Mouse (Mus musculus) frontal cortex, postnatal 25 days (tissue): ENCODE measurements around the gene 1110008P14Rik.

Source experiments
- DNase-seq, 2 experiments: peaks; one replicate each; pipeline ENCODE4 v3.0.0; 2022; ENCODE audit warnings: low spot score in 2 of 2

Gene 1110008P14Rik

DNA sequence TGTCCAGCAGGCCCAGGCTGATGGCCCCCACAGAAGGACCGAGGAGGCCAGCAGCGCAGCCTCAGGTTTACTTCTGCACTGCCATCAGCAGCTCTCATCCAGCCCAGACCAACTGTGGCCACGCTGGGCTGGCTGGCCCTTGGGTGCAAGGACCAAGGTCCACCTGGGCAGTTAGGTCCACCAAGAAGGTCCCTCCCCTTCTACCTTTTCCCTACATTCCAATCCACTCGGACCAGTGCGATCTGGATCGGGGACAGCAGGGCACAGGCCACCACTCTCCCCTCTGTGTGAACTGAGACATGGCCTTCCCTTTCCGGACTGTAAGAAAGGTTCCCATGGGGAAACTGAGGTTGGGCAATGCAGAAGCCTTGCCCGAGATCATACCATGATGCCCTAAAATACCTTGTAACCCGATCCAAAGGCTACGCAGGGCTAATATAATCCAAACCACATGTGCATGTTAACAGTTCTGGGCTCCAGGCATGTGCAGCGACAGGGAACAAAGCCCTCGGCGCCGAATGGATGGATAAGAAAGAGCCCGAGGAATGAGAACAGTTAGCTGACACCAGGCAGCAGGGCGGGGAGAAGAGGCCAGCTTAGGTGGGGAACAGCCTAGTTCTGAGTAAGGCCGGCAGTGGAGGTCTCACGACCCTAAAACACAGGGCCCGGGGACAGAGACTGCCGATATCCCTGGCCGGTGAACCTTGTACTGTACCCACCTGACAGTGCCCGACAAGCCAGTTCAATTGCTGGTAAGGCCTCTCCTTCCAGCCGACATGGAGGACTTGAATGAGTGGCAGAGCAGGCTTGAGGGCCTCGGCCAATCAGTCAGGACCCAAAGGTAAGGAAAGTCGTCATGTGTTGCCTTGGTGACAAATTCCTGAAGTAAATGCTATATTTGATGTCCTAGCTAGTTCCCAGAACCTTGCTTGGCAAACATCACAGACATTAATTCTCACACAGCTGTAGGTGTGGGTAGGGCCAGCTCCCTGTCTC is 27.0 kb upstream of the 1110008P14Rik start:
- no peak for DNase-seq

DNA sequence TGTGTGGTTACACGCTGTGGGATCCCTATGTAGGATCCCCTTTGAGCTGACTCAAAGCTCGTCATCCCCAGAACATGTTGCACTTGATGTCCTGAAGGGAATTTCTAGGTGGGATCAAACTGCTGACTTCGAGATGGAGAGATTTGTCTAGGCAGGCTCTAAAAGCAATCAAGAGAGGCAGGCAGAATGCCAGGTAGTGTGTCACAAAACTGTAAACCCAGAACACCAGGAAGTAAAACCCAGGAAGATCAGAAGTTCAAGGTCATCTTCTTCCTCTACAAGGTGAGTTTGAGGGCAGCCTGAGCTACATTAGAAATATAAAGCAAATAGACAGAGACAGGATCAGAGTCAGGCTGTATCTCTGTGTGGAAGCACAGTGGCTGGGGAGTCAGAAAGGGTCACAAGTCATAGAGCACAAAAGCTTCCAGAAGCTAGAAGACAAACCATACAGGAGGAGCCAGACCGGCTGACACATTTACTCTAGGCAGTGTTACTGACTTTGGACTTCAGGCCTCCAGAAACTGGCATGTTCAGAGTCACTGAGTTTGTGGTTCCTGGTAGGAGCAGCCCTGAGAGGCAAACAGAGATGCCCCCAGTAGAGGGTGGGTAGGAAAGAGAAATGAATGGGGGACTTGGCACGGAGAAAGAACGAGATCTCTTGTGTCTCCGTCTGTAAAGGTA is 25.5 kb upstream of the 1110008P14Rik start:
- no peak for DNase-seq

DNA sequence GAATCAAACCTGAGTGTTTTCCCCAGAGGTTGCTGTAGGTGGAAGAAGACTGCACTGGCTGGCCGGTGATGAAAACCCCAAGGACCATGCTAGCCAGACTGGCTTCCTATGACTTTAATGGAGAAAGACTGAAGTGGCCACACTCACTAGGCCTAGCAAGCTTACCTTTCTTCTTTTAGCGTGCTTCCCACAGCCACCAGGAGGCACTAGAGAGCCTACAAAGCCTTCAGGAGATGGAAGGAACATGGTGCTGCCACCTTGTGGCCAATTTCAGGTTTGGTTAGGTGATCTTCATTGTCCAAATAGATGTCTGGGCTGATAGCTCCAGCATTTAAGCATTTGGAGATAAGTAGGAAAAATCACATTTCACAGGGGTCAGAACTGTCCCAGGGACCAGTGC is 22.9 kb upstream of the 1110008P14Rik start:
- peak; percentile 96 to 97 for DNase-seq

DNA sequence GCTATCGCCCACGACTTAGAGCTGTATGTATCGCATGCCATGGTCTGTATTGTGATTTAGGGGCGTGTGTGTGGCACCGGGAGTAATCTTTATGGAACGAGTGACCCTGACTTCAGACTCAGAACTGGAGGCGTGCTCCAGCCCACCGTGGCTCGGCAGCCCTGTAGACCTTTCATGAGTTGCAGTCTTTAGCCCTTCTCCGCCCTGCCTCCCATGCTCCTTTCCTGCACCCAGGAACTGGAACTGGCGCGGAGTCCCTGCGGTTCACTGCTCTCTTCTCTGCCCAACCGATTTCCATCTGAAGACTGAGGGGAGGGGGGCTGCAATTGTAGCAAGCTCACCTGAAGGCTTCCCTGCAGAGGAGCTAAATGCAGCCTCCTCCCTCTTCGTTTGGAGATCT is 15.0 kb upstream of the 1110008P14Rik start:
- DNase-seq: no peak

DNA sequence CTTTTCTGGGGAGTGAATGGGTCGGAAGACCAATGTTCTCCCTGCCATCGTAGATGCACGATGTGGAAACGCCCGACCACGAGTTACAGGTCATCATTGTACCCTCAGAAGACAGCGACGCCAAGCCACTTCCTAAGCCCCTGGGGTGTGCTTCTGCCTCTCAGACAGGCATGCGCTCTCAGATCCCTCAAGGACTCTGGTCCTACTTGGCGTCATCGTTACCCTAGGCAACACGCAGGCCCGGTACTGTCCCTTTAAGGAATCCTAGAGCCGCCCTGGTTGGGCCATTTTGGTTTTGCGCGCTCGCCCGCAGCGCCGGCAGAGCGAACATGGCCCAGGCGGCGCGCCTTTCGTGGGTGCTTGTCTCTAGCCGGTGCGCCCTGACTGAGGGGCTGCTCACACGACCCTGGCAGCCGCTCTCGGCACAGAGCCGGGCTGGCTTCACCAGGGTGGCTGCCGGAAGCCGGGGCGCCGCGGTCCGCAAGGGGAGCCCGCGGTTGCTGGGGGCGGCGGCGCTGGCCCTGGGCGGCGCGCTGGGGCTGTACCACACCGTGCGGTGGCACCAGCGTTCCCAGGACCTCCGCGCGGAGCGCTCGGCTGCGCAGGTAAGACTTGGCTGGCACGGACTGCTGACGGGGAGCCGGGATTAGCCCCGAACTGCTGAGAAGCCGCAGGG is 14.3 kb upstream of the 1110008P14Rik start:
- peak in 1 of 2 experiments; percentile 86 for DNase-seq

DNA sequence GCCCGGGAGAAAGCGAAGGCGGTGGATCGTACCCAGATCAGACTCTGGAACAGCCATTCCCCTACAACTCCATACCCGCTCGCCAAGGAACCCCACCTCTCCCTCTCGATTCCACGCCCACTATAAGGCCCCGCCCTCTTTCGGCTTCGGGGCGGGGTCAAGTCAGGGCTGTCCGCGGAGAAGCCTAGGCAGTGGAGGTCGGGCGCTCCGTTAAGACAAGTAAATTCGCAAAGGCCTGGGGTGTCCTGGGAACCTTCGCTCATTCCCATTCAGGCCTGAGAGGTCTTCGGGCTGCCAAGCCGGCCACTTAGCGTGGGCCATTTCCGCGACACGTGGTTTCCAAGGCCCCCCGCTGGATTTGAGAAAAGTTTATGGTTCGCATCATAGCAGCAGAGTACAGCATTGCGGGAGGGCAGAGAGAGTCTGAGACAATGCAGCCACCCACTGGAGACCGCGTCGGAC is 13.8 kb upstream of the 1110008P14Rik start, which contains the start of gene Ptges2:
Gene Ptges2 (plus strand): TSS at position 413 of the 462 bp plus-strand sequence.
- peak; percentile 81 to 84 for DNase-seq

DNA sequence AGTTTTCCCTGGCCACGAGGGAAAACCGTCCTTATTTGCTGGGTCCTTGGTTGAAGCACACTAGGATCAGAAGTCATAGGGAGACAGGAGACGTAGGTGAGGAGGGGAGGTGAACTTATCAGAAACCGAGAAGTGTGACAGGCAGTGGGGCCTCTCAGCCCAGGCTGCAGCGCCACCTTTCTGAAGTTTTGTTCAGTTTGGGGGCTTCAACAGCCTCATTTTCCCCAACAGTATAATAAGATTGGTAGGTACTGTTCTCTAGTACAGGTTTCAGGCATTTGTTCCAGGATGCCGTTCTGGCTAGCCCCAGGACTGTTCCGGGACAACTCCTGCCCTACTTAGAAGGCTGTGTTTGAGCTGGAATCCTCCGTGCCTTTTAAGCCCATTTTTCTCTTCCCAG is 13.2 kb upstream of the 1110008P14Rik start:
- no peak for DNase-seq

DNA sequence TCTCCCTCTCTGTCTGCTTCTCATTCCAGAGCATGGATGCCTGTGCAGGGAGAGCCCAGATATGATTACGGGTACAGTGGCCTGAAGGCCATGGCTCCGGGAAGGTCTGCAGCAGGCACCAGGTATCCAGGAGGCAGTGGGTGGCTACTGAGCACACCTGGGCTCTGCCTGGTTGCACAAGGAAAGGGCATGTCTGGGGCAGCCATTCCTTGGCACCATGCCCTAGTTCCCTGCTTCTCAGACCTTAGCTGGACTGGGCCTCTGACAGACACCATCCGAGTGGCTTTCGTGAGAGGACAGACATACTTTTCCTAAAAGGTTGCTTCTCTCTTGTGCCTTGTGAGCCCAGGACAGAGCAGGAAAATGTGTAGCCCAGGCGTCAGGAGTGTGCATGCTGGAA is 10.3 kb upstream of the 1110008P14Rik start:
- no peak for DNase-seq

DNA sequence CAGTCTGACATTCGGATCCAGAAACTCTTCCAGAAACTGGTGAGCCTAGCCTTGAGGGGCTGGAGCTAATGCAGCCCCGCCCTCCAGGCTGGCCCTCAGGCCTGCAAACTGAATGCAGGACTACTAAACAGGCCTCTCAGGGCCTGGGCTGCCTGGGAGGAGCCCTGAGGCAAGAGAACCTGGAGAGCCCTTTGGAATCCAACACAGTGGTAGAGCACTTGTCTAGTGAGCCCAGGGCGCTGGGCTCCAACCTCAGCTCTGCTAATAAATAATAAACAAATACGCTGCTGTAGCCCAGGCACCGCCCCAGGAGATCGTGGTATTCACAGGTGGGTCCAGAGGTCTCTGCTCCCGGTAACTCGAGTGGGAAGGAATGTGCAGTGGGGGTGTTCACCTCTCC is 9.1 kb upstream of the 1110008P14Rik start:
- DNase-seq: no peak

DNA sequence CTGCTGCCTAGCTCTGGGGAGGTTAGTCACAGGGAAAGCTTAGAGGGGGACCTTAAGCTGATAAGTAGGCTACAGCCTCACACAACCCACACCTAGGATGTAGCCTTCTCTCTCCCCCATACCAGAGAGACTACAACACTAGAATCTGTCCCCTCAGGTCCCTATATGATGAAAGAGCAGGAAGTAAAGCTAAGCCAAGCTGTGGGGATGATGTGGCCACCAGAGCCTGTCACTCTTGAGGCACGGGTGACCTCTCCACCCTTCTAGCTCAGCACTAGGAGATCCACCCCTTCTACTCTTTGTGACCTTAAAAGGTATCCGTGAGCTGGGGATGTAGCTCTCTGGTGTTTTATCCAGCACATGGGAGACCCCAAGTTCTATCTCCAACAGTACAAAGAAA is 7.4 kb upstream of the 1110008P14Rik start:
- DNase-seq: no peak

DNA sequence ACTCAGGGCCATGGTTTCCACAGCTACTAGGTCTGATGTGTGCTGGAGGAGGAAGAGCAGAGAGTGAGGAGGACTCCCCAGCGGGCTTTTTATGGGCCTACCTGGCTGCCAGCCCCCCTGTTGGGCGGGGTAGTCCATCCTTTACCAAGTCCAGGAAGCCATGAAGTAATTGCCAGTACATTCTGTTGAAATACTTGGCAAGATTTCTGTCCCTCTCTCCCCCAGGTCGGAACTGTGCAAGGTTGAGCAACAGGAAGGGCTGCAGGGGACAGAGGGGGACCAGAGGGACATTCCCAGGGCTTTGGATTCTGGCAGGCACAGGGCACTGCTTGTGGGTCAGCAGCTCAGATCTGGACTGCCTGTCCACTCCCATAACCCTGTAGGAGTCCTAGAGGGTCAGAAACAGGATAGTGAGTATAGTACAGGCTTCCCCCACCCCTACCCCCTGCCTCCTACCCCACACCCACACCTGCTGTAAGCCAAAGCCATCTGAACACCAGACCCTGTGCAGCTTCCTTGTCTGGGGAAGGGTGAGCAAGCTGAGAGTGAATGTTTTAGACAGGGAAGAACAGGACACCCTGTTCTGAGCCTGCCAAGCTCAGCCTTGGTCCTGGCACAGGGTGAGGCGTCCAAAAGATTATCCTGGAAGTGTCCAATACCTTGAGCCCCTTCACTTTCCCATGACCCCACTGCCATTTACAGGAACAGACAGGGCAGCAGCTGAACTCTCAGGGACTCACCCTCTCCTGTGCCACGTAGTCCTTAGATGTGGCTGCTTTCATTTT is 6.2 kb upstream of the 1110008P14Rik start, which contains the start of gene Lcn2:
Gene Lcn2 (minus strand): TSS at position 547 of the 785 bp plus-strand sequence.
- no peak for DNase-seq

DNA sequence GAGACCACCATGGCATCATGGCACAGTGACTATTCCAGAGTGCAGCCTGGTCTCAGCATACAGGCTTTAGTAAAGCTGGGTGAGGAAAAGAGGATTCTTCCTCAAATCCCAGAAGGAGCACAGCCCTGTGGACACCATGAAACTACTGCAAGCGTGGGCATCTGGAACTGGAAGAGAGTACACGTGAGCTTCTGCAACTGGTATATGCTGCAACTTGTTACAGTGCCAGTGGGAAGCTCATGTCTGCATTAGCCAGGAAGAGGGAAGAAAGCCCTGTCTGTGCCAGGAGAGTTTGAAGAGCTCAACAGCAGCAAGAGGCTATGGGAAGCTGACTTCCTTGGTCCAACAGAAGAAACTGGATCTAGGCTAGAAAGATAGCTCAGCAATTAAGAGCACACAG is 951 bp upstream of the 1110008P14Rik start:
- no peak for DNase-seq

DNA sequence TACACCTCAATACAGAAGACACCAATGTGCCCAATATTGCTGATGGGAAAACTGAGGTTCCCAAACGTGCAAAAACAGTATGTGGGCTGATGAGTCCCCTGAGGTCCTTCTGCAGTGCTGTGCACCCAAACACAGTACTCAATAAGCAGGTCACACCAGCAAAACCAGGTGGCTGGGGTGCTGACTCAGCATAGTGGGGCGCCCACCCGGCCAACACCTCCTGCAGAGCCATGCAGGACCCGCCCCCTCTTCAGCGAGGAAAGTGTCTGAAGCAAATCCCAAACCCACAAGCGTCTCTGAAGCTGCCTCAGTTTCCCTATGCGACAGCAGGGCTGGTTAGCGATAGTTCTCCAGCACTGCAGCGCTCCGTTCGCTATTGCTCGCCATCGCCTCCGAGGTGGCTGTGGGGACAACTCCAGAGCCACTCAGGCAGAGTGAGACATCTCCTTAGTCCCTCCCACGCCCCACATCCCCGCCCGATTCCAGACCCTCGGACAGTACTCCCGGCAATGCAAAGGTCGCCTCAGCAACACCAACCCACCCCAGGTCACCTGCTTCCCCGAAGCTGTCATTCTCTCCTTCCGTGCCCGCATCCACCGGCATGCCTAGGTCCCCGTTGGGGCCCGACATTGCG is 480 bp downstream of the 1110008P14Rik start:
- DNase-seq: no peak

DNA sequence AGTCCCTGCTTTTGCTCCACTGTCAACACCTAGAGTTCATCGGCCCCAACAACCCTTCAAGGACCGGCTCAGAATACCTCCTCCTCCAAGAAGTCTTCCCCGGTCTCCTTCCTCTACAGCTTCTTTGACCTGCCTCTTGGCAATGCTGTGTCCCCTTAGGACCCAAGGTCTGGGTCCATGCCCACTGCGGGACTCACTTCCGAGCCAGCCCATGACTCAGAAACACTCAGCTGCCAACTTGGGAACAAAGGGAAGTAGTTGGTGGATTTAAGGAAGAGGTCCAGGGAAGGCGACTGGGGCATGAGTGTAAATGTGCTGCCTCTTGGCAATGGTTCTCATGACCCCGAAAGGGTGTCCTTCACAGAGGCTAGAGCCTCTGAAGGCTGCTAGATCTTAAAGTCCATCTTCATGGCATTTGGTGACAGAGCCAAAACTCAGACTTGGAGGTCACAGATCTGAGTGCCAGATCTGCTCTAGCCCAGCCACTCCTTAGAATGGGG is 1.7 kb downstream of the 1110008P14Rik start:
- no peak for DNase-seq

DNA sequence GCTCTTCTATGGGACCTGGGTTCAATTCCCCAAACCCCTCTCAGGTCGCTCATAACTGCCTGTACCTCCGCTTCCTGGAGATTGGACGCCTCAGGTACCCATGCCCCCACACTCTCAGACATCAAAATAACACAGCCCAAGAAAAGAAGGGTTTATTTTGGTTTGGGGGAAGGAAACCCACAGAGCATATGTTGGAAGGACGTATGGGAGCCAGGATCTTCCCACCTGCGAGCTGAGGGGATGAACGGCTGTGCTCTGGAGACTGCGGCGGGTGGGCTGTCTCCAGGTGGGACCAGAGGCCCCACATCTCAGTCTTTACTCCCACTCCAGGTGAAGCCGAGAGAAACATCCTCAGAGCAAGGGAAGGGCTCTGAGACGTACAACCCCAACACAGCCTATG is 4.8 kb downstream of the 1110008P14Rik start:
- DNase-seq: no peak

DNA sequence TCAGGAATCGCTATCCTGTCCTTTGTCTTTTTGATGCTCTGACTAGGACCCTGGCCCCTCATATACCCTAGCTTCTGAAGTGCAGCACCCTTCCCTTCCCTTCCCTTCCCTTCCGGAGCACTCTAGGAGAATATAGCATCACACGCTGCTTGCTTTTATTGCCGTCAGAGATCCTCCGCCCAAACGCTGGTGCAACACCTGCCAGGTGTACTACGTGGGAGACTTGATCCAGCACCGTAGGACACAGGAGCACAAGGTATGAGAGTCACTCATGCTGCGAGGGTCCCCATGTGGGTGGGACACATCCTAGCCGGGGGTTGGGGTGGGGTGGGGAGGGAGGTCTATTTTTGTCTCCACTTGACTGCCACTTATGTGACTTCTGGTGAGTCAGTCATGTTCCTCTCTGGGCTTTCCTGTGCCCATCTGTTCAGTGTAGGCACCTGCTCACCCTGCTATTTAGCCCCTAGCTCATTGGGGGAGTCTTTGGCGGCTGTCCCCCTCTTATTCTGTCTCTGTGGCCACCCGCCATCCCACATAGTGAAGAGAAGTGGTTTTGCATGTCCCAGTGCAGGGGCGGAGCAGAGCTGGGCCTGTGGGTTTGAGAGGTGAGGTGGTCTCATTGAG is 6.3 kb downstream of the 1110008P14Rik start:
- DNase-seq: no peak

DNA sequence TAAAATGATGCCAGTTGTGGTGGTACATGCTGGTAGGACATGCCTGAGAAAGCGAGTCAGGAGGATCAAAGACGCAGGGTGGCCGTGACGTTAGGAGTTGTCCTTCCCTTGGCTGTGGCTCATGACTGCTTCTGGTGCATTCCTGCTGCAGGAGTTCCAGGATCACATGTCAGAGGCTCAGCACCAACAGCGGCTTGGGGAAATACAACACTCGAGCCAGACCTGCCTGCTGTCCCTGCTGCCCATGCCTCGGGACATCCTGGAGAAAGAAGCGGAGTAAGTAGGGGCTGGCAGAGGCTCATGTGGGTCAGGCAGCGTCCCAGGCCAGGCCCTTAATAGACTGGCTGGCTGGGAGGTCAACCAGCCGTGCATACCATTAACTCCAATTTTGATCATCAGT is 7.5 kb downstream of the 1110008P14Rik start:
- no peak for DNase-seq

DNA sequence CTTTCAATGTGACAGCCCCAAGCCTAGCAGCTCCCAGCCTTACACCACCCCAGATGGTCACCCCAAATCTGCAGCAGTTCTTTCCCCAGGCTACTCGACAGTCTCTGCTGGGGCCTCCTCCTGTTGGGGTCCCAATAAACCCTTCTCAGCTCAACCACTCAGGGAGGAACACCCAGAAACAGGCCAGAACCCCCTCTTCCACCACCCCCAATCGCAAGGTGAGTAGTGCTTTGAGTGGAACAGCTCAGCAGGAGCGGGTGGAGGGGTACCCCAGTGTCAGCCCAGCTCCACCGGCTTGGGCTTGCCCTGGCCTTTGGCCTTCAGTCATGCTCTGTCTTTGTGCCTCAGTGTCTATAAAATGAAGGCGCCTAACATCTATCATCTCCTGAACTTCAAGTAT is 14.4 kb downstream of the 1110008P14Rik start:
- no peak for DNase-seq

DNA sequence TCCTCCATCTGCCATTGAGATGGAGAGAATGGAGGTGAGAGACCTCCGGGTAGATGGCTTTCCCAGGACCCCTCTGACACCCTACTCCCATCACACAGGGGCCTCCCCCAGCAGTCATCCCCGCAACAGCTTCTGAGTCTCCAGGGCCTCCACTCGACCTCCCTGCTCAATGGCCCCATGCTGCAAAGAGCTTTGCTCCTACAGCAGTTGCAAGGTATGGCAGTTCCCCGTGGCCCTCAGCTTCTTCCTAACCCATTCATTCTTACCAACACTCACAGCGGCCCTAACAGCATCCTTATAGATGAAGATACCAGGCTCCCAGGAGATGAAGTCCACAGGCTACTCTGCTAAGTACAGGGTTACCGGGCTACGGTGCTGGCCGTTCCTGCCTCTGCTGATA is 17.6 kb downstream of the 1110008P14Rik start:
- DNase-seq: no peak
